Mouse (Mus musculus): ENCODE data around the gene AI182371. TPM values are rescaled to one million over a fixed set of nuclear protein-coding genes. Genes with fewer than 3 reads are reported as not detected.

The AI182371 gene
- polyA plus RNA-seq, 1 experiment: 0.39 TPM

- H3K4me3 ChIP-seq (ENCODE audit: control insufficient read depth, insufficient read depth, low read length): no peak overlapping the region
- no peak overlapping the region for H3K27ac ChIP-seq (ENCODE audit: control insufficient read depth, insufficient read depth, low read length)
- WGBS: 96% methylated on average over 6 of the region's 6 CpGs
- no peak for DNase-seq
- H3K27me3 ChIP-seq (ENCODE audit: control insufficient read depth, insufficient read depth, low read length): no peaks in the 10 kb centered on the region
- H3K4me1 ChIP-seq (replicated peaks; ENCODE audit: control insufficient read depth, insufficient read depth, low read length): no peaks in the 10 kb centered on the region
- no peaks in the 10 kb centered on the region for H3K36me3 ChIP-seq (ENCODE audit: control insufficient read depth, insufficient read depth, low read length)
- TF ChIP-seq POLR2A (IDR thresholded peaks at IDR 0.05; ENCODE audit: control insufficient read depth, extremely low read depth, insufficient read depth, low read length, poor library complexity): no peak
- no peak for TF ChIP-seq CTCF (IDR thresholded peaks at IDR 0.05; ENCODE audit: borderline replicate concordance, control insufficient read depth, extremely low read depth, insufficient read depth, low read length, poor library complexity)
These were observed 37.9 kb downstream of the AI182371 start for GRCm38 (mm10) chr2:35063333-35064030.

GRCm38 (mm10) chr2:35061338-35061737, 40.0 kb downstream of the AI182371 start, which contains the start of gene Hc:
Gene Hc (minus strand): TSS chr2:35061438.
- no peak within 1 kb of the TSS for H3K4me3 ChIP-seq (ENCODE audit: control insufficient read depth, insufficient read depth, low read length)
- TF ChIP-seq CTCF (IDR thresholded peaks at IDR 0.05; ENCODE audit: borderline replicate concordance, control insufficient read depth, extremely low read depth, insufficient read depth, low read length, poor library complexity) (no peak), POLR2A (IDR thresholded peaks at IDR 0.05; ENCODE audit: control insufficient read depth, extremely low read depth, insufficient read depth, low read length, poor library complexity) (no peak)

GRCm38 (mm10) chr2:35060897-35061296, 40.4 kb downstream of the AI182371 start:
- H3K4me1 ChIP-seq (replicated peaks; ENCODE audit: control insufficient read depth, insufficient read depth, low read length): no peaks in the 10 kb centered on the region
- no peaks in the 10 kb centered on the region for H3K36me3 ChIP-seq (ENCODE audit: control insufficient read depth, insufficient read depth, low read length)
- H3K4me3 ChIP-seq (ENCODE audit: control insufficient read depth, insufficient read depth, low read length): no peak overlapping the region
- WGBS: 34% methylated on average over 6 of the region's 6 CpGs
- no peak for DNase-seq
- TF ChIP-seq POLR2A (IDR thresholded peaks at IDR 0.05; ENCODE audit: control insufficient read depth, extremely low read depth, insufficient read depth, low read length, poor library complexity) (no peak), CTCF (IDR thresholded peaks at IDR 0.05; ENCODE audit: borderline replicate concordance, control insufficient read depth, extremely low read depth, insufficient read depth, low read length, poor library complexity) (no peak)
- no peak overlapping the region for H3K27ac ChIP-seq (ENCODE audit: control insufficient read depth, insufficient read depth, low read length)
- H3K27me3 ChIP-seq (ENCODE audit: control insufficient read depth, insufficient read depth, low read length): no peaks in the 10 kb centered on the region

More at GRCm38 (mm10) chr2:35061338-35061737, 40.0 kb downstream of the AI182371 start, which contains the start of gene Hc:
- Histone ChIP-seq H3K27me3 (ENCODE audit: control insufficient read depth, insufficient read depth, low read length) (no peaks in the 10 kb centered on the region), H3K36me3 (ENCODE audit: control insufficient read depth, insufficient read depth, low read length) (no peaks in the 10 kb centered on the region), H3K4me1 (replicated peaks; ENCODE audit: control insufficient read depth, insufficient read depth, low read length) (no peaks in the 10 kb centered on the region), H3K27ac (ENCODE audit: control insufficient read depth, insufficient read depth, low read length) (no peak within 1 kb of the TSS)
- no peak for DNase-seq
- 97% methylated on average over 5 of the region's 5 CpGs for WGBS

DNA sequence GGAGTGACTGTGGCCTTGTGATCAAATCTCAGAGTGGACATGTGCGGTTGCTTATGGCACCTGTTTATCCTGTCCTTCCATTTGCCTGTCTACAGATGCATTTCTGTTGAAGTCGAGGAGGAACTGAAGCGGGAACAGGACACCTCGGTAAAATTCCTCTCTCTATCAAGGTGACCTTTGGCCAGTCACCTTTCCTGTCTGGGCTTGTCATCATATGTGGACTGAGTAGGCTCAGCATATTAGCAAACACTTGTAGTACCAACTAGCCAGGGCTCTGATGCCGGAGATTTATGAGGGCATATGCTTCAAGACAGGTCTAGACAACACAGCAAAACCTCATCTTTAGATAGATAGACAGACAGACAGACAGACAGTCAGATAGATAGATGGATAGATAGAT, 41.1 kb downstream of the AI182371 start:
- TF ChIP-seq POLR2A (IDR thresholded peaks at IDR 0.05; ENCODE audit: control insufficient read depth, extremely low read depth, insufficient read depth, low read length, poor library complexity) (no peak), CTCF (IDR thresholded peaks at IDR 0.05; ENCODE audit: borderline replicate concordance, control insufficient read depth, extremely low read depth, insufficient read depth, low read length, poor library complexity) (no peak)
- WGBS: 92% methylated on average over 5 of the region's 5 CpGs
- no peak for DNase-seq
- Histone ChIP-seq H3K27me3 (ENCODE audit: control insufficient read depth, insufficient read depth, low read length) (no peaks in the 10 kb centered on the region), H3K4me1 (replicated peaks; ENCODE audit: control insufficient read depth, insufficient read depth, low read length) (no peaks in the 10 kb centered on the region), H3K4me3 (ENCODE audit: control insufficient read depth, insufficient read depth, low read length) (no peak overlapping the region), H3K27ac (ENCODE audit: control insufficient read depth, insufficient read depth, low read length) (no peak overlapping the region), H3K36me3 (ENCODE audit: control insufficient read depth, insufficient read depth, low read length) (no peaks in the 10 kb centered on the region)

DNA sequence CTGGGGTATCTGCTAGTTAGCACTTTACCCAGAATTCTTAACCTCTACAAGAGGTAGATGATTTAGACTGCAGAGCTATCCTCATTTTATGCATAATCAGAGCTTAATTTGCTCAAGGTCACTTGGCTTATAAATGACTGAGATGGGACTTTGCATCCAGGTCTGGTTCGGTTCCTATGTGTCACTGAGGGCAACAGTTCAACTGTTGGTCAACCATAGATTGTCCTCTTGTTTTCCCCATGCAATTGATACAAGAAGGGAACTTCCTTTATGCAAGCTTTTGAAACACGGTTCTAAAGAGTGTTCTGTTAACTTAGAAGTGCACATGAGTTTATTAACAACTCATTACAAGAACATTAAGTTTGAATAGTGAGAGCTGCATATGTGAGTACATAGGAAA, 43.0 kb downstream of the AI182371 start:
- Histone ChIP-seq H3K4me3 (ENCODE audit: control insufficient read depth, insufficient read depth, low read length) (no peak overlapping the region), H3K27me3 (ENCODE audit: control insufficient read depth, insufficient read depth, low read length) (no peaks in the 10 kb centered on the region), H3K36me3 (ENCODE audit: control insufficient read depth, insufficient read depth, low read length) (no peaks in the 10 kb centered on the region), H3K27ac (ENCODE audit: control insufficient read depth, insufficient read depth, low read length) (no peak overlapping the region), H3K4me1 (replicated peaks; ENCODE audit: control insufficient read depth, insufficient read depth, low read length) (no peaks in the 10 kb centered on the region)
- DNase-seq: no peak
- TF ChIP-seq CTCF (IDR thresholded peaks at IDR 0.05; ENCODE audit: borderline replicate concordance, control insufficient read depth, extremely low read depth, insufficient read depth, low read length, poor library complexity) (no peak), POLR2A (IDR thresholded peaks at IDR 0.05; ENCODE audit: control insufficient read depth, extremely low read depth, insufficient read depth, low read length, poor library complexity) (no peak)
- WGBS: 88% methylated on average over 2 of the region's 2 CpGs

DNA sequence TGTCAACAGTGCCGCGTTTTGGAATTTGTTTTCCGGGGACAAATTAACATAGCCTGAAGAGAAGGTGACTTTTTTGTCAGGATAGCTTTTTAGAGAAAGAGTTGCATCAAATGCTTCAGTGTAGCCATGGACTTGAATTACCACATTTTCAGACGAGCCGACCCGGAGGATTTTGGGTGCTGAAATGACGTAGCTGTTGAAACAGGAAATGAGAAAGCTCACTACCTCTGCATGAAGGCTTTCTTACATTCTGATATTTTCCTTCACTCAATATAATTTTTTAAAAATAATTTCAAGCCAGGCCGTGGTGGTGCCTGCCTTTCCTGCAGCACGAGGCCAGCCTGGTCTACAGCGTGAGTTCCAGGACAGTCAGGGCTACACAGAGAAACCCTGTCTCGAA, 44.1 kb downstream of the AI182371 start:
- Histone ChIP-seq H3K4me1 (replicated peaks; ENCODE audit: control insufficient read depth, insufficient read depth, low read length) (no peaks in the 10 kb centered on the region), H3K4me3 (ENCODE audit: control insufficient read depth, insufficient read depth, low read length) (no peak overlapping the region), H3K27ac (ENCODE audit: control insufficient read depth, insufficient read depth, low read length) (no peak overlapping the region), H3K27me3 (ENCODE audit: control insufficient read depth, insufficient read depth, low read length) (no peaks in the 10 kb centered on the region), H3K36me3 (ENCODE audit: control insufficient read depth, insufficient read depth, low read length) (no peaks in the 10 kb centered on the region)
- WGBS: 79% methylated on average over 11 of the region's 11 CpGs
- TF ChIP-seq POLR2A (IDR thresholded peaks at IDR 0.05; ENCODE audit: control insufficient read depth, extremely low read depth, insufficient read depth, low read length, poor library complexity): no peak
- no peak for TF ChIP-seq CTCF (IDR thresholded peaks at IDR 0.05; ENCODE audit: borderline replicate concordance, control insufficient read depth, extremely low read depth, insufficient read depth, low read length, poor library complexity)
- no peak for DNase-seq

Measured in thymus, adult 2 months (tissue).